Mouse (Mus musculus) CD4-positive helper T cell, adult 2 months (primary cell): ENCODE results near the gene Wdr70.

Source experiments
- DNase-seq: peaks from one replicate; pipeline ENCODE4 v3.0.0-alpha.2; 2012; ENCODE audit warnings: low read depth, missing footprints, low spot score

Wdr70 gene

DNA sequence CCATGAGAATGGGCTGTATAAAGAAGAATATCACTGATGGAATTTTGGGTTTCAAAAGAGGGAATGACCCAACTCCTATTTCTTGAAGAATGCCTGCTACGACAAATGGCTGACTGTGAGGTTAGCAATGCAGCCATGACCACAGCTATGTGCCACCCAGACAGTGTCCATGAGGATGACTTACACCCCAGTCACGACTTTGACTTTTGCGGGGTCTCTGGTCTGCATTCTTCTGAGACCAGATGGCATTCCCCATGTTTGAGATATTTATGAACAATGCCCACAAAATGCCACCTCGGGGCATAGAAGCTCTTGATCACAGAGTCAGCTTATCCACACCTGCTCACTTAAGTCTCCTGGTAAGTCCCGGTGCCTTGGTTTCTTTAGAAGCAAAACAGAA, 236.1 kb downstream of the Wdr70 start:
- DNase-seq, result no peak

- DNase-seq, result no peak
Measured at GRCm38 (mm10) chr15:7858841-7859240, 240.2 kb downstream of the Wdr70 start.

DNA sequence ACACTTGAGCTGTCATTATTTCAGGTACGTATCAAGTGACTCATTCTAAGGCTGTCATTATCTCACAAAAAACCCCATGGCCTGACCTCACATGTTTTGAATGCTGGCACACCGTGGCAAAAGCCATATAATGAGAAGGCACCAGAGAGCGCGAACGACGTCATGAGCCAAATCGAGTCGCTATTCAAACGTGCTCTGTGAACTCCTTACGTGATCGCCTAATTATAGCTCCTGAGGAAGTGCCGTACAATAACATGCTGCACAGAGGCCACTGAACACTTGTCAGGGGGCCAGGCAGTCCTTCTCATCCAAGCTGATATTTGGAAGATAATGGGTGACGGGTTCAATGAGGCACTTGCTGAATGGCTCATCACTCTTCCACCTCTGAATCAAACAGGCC, 241.6 kb downstream of the Wdr70 start:
- DNase-seq, result no peak

- no peak for DNase-seq
Measured at GRCm38 (mm10) chr15:7842398-7842797, 256.6 kb downstream of the Wdr70 start.

DNA sequence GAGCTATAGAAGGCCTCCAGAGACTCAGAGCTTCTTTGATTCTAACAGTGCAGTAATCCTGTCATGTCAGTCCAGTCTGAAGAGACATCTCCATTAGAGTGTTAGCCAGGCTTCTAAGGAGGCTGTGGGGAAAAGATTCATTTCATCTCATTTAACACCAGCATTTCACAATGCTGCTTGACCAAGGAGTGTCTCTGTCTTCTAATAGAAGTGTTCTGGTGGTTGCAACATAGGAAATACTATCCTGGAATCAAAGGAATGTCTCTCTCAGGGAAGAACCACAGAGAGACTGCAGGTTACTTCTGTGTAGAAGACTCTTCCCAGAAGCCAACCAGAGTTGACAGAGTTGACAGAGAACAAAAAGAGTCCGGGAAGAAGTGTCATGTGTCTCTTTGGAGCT, 257.3 kb downstream of the Wdr70 start:
- no peak for DNase-seq

DNA sequence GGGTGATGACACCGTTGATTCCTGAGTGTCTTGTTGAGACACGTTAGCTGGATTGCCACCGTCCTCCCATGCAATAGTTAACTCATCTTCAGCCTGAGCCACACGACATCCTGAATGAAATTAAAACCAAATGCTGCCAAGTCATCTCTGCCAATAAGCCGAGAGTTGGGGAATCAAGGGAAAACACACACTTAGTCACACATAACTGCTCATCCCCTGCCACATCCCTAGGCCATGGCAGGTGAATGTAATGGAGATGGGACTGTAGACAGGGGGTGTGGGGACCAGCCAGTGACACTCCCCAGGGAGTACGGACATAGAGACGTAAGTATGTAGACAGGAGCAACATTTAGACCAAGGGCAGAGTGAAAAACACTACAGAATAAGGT, 260.1 kb downstream of the Wdr70 start:
- no peak for DNase-seq

DNA sequence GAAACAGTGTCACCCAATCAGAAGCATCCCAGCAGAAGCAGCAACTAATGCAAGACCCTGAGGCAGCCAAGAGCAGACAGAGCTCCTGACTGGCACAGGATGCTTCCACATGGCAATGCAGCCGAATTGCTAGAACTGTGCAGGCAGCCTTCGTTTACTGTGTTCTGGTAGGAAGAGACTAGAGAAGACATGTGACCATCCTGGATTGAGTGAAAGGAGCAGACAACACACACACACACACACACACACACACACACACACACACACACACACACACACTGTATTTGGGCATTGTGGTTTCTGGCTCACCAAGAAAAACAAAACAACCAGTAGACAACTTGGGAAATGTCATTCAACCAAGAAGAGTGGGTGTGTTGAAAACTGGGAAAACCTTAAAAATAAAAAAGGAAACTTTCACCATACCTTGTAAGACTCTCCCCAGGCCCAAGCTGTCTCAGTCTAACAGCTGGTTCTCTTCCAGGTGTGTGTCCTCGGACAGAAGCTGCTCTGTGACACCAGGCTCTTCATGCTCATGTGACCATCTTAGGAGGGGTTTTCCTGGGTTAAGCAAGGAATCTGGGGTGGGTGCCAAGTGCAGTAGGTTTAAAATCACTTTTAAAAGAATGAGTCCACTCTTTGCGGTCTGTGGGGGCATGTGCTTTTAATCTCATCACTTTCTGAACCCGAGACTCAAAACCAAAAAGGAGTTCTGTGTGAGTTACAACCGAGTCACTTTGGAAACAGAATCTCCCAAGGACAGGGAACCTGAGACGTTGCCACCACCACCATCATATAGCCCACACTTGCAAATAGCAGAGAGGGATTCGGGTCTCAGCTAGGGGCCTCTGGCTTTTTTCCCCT, 260.7 kb downstream of the Wdr70 start:
- DNase-seq, result no peak

DNA sequence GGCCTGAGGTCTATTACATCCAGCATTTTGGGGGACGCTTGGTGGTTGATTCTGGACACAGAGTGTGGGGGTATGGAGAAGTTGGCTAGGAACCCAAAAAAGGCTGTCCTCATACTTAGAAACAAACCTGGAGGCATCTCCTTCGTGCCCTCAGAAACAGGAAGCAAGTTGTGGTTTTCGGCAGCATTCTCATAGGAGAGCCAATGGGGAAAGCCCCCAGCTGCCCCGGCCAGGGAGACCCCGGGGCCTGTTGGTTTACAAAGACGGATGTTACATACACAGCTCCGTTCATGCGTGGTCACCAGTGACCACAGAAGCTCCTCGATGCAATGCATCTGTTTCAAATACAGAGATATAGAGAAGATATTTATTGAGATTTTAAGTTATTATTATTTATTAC, 263.6 kb downstream of the Wdr70 start:
- DNase-seq, result no peak

DNA sequence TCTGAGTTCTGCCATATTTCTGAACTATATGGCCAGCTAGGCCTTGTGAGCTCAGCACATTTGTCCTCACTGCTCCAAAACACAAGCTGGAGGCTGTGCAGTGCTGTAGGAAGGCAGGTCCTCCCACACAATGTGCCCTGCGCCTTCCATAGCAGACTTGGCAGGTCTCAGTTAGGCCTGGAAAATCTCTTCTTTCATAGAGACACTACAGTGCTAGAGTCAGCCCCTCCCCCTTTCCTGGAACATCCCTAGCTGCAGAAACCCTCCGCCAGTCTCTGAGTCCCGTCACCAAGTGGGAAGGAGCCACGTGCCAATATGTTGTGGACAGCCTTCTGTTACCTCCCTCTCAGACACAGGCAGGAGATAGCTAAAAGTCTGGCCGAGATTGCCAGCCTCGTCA, 273.5 kb downstream of the Wdr70 start:
- no peak for DNase-seq

GRCm38 (mm10) chr15:7823886-7824285, 275.1 kb downstream of the Wdr70 start:
- no peak for DNase-seq
